Mouse (Mus musculus) lung, postnatal 0 days (tissue): ENCODE results near the gene Pard3. TPM values are rescaled to one million over a fixed set of nuclear protein-coding genes. Genes with fewer than 3 reads are reported as not detected.

Experiments
- ATAC-seq: fragments of 200-750 bp; cut with Nextera tagmentation; 2 replicates; pipeline ENCODE4 v1.8.0; 2017; ENCODE audit warnings: moderate library complexity
- DNase-seq: peaks from one replicate; pipeline ENCODE4 v3.0.0-alpha.2; 2016; ENCODE audit warnings: low spot score
- H3K27ac ChIP-seq: fragments of 300-500 bp; sonication (generic); 2 replicates; pipeline ENCODE4 v1.5.1; 2014; ENCODE audit warnings: antibody characterized with exemption, mild to moderate bottlenecking, low read length, mixed read lengths
- H3K27me3 ChIP-seq: fragments of 300-500 bp; sonication (generic); replicated peaks from 2 replicates; pipeline ENCODE4 v1.6.1; 2014; ENCODE audit warnings: low read length, mixed read lengths; ENCODE audit not compliant: insufficient read depth
- H3K36me3 ChIP-seq: fragments of 300-500 bp; sonication (generic); 2 replicates; pipeline ENCODE4 v1.6.1; 2014; ENCODE audit warnings: low read length, mixed read lengths; ENCODE audit not compliant: insufficient read depth
- H3K4me1 ChIP-seq: fragments of 300-500 bp; sonication (generic); 2 replicates; pipeline ENCODE4 v1.6.1; 2014; ENCODE audit warnings: antibody characterized with exemption, low read depth, low read length, mixed read lengths; ENCODE audit not compliant: insufficient read depth
- H3K4me2 ChIP-seq: fragments of 300-500 bp; sonication (generic); replicated peaks from 2 replicates; pipeline ENCODE4 v1.6.1; 2014; ENCODE audit warnings: low read depth, mild to moderate bottlenecking, low read length, moderate library complexity, mixed read lengths
- H3K4me3 ChIP-seq: fragments of 300-500 bp; sonication (generic); 2 replicates; pipeline ENCODE4 v1.5.1; 2014; ENCODE audit warnings: low read depth, low read length
- H3K9ac ChIP-seq: fragments of 300-500 bp; sonication (generic); replicated peaks from 2 replicates; pipeline ENCODE4 v1.6.1; 2014; ENCODE audit warnings: low read depth, mild to moderate bottlenecking
- H3K9me3 ChIP-seq: fragments of 300-500 bp; sonication (generic); 2 replicates; pipeline ENCODE4 v1.6.1; 2016; ENCODE audit warnings: low read length, mixed read lengths
- CTCF ChIP-seq: IDR thresholded peaks from 2 replicates; pipeline ENCODE4 v1.5.1; 2016; ENCODE audit warnings: antibody characterized with exemption, mild to moderate bottlenecking
- EP300 ChIP-seq: IDR thresholded peaks from 2 replicates; pipeline ENCODE4 v1.6.1; 2016; ENCODE audit warnings: antibody characterized with exemption, mild to moderate bottlenecking, control low read depth
- WGBS: fragments of 180-500 bp; shearing (Covaris S2); extraction: QIAGEN DNeasy Blood & Tissue Kit; methylation state at CpG from one replicate; pipeline ENCODE4 v1.1.7; 2014; 5-methylcytosine and 5-hydroxymethylcytosine counted together
- polyA plus RNA-seq: library from polyadenylated mRNA; unstranded; fragments of >200 nt; fragmentation: Nextera tagmentation; extraction: Ambion mirVana; gene quantifications from 2 replicates; pipeline ENCODE4 v1.2.1, GENCODE M21; 2015

Pard3 gene
- polyA plus RNA-seq, 1 experiment from 2014 or later = 13.2 TPM

DNA sequence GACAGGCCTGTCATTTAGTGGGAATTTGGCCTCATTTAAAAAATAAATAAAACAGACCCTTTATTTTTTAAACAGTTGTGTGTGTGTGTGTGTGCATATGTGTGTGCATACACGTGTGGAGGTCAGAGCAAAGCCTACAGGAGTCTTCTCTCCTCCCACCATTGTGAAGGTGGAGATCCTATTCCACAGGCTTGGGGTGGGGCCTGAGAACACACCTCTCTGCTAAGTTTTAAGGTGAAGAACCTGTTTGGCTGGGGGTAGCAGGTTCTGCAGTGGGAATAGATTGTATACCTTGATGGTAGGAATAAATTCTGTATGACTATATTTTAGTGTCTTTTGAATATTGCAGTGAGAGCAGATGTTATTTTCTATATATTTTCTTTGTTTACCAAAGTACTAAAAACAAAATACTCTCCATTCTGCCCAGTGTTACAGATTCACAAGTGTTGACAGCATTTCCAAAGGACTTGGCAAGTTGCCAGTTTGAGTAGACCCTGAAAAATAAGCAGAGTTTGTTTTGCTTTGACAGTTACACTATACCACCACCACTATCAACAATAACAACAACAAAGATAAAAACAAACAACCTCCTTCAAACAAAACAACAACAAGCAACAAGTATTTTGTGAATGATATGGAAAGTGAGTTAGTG lies 35.9 kb downstream of the Pard3 start:
- ATAC-seq = no peak
- Histone ChIP-seq H3K4me3 (no peak overlapping the region), H3K9me3 (no peaks in the 10 kb centered on the region), H3K36me3 (no peaks in the 10 kb centered on the region), H3K4me2 (no peak overlapping the region), H3K27me3 (no peaks in the 10 kb centered on the region), H3K4me1 (no peaks in the 10 kb centered on the region), H3K27ac (no peak overlapping the region), H3K9ac (no peak overlapping the region)
- 24% methylated on average over 1 of the region's 1 CpGs for WGBS
- TF ChIP-seq EP300 = no peak
- TF ChIP-seq CTCF = no peak
- no peak for DNase-seq

DNA sequence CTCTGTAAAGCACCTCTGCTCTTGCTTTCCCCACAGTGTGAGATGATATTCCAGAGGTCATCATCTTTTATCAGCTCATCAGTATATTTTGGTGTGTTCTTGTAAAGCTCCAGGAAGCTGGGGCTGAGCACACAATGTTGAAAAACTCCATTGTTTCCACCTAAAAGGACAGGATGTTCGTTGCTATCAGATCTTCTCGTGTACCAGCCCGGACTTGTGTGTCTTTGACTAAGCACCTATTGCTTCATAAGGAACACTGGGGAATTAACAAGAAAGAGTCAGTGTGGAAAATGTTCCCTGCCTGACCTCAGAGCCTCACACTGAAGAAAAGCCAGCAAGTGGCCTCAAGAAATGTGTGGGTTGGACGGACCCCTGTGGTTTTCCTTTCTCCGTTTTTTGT lies 39.6 kb downstream of the Pard3 start:
- TF ChIP-seq EP300 (peak; percentile 93), CTCF (no peak)
- DNase-seq (peak; percentile 40), ATAC-seq (peak; percentile 49; the same call in 1 of the 2 replicates)
- Histone ChIP-seq H3K36me3 (no peaks in the 10 kb centered on the region), H3K4me2 (no peak overlapping the region), H3K9ac (no peak overlapping the region), H3K27ac (no peak overlapping the region), H3K4me1 (no peaks in the 10 kb centered on the region), H3K4me3 (no peak overlapping the region), H3K9me3 (no peaks in the 10 kb centered on the region), H3K27me3 (no peaks in the 10 kb centered on the region)
- 63% methylated on average over 5 of the region's 5 CpGs for WGBS

DNA sequence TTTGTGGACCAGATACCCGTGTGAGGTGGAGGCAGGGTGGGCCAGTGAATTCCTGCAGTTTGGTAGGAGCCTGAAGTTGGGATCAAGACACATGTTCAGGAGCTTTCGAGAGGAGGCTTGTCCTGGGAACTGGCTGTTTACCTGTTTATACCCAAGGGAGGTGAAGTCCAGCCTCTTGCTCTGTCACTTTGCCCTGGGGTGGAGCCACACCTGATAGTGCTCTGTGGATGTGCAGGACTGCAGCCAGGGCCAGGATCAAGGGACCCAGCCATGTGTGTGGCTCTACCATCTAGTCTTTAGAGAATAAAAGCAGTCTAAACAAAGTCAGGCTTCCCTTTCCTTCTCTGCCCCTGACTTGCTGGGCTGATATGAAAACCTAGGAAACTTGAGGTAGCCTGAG lies 40.9 kb downstream of the Pard3 start:
- H3K4me2 ChIP-seq = no peak overlapping the region
- no peak overlapping the region for H3K4me3 ChIP-seq
- DNase-seq (no peak), ATAC-seq (no peak)
- H3K9me3 ChIP-seq = no peaks in the 10 kb centered on the region
- peaks cover 3% of the 10 kb centered on the region; the same call in 1 of the 2 replicates for H3K4me1 ChIP-seq
- no peak overlapping the region for H3K9ac ChIP-seq
- no peak overlapping the region for H3K27ac ChIP-seq
- TF ChIP-seq CTCF (no peak), EP300 (no peak)
- H3K36me3 ChIP-seq = no peaks in the 10 kb centered on the region
- 63% methylated on average over 2 of the region's 2 CpGs for WGBS
- H3K27me3 ChIP-seq = no peaks in the 10 kb centered on the region

DNA sequence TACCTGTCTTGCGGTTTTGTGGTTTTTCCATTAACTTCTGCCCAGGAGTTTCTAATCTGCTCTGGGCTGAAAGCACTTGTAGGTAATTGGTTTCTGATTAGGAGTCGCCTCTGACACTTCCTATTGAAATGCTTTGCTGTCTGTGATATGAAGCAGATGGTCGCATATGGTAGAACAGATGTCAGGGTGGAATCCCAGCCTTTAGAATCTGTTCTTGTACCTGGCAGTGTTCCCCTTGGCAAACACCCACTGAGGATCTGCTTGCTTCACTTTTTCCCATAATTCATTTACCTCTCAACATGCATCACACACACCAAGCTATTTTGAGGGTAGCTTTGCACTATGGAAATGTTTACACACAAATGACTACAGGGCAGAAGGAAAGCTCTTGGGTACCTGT lies 44.2 kb downstream of the Pard3 start:
- H3K9me3 ChIP-seq = no peaks in the 10 kb centered on the region
- TF ChIP-seq EP300 (peak; percentile 28; the same call in 1 of the 2 replicates), CTCF (no peak)
- no peak overlapping the region for H3K27ac ChIP-seq
- DNase-seq = peak; percentile 27
- H3K4me1 ChIP-seq = peaks cover 3% of the 10 kb centered on the region; the same call in 1 of the 2 replicates
- no peak overlapping the region for H3K9ac ChIP-seq
- no peaks in the 10 kb centered on the region for H3K36me3 ChIP-seq
- H3K4me2 ChIP-seq = no peak overlapping the region
- 48% methylated on average over 3 of the region's 3 CpGs for WGBS
- no peaks in the 10 kb centered on the region for H3K27me3 ChIP-seq
- ATAC-seq = no peak; the same call in 1 of the 2 replicates
- H3K4me3 ChIP-seq = no peak overlapping the region

- H3K27me3 ChIP-seq = no peaks in the 10 kb centered on the region
- no peaks in the 10 kb centered on the region for H3K9me3 ChIP-seq
- ATAC-seq (no peak), DNase-seq (no peak)
- no peak for TF ChIP-seq EP300
- no peak for TF ChIP-seq CTCF
- no peak overlapping the region for H3K4me3 ChIP-seq
- H3K27ac ChIP-seq = no peak overlapping the region
- WGBS = 65% methylated on average over 5 of the region's 5 CpGs
- no peak overlapping the region for H3K9ac ChIP-seq
- H3K4me1 ChIP-seq = peaks cover 3% of the 10 kb centered on the region; the same call in 1 of the 2 replicates
- no peaks in the 10 kb centered on the region for H3K36me3 ChIP-seq
- no peak overlapping the region for H3K4me2 ChIP-seq
Observed at GRCm38 (mm10) chr8:127113209-127113608, 49.5 kb downstream of the Pard3 start.

GRCm38 (mm10) chr8:127115837-127116236 lies 52.1 kb downstream of the Pard3 start:
- H3K4me1 ChIP-seq = no peaks in the 10 kb centered on the region; the same call in 1 of the 2 replicates
- H3K4me3 ChIP-seq = no peak overlapping the region
- H3K27me3 ChIP-seq = no peaks in the 10 kb centered on the region
- H3K36me3 ChIP-seq = no peaks in the 10 kb centered on the region
- TF ChIP-seq CTCF (no peak), EP300 (no peak)
- ATAC-seq (peak; percentile 37; the same call in 1 of the 2 replicates), DNase-seq (no peak)
- no peak overlapping the region for H3K27ac ChIP-seq
- no peak overlapping the region for H3K9ac ChIP-seq
- WGBS = 43% methylated on average over 3 of the region's 3 CpGs
- H3K4me2 ChIP-seq = no peak overlapping the region
- no peaks in the 10 kb centered on the region for H3K9me3 ChIP-seq
